Mouse (Mus musculus) common myeloid progenitor, adult 5-6 weeks (primary cell): Measurements from ENCODE around the gene Nop9. TPM values are rescaled to one million over a fixed set of nuclear protein-coding genes. Genes with fewer than 3 reads are reported as not detected.
A peak's percentile ranks its signal among the peaks of the same experiment; 100 is the strongest.

Source experiments
- ATAC-seq: replicated peaks from 2 replicates; pipeline ENCODE4 v1.8.0; 2016; ENCODE audit warnings: low read depth, mild to moderate bottlenecking, moderate TSS enrichment, inconsistent platforms; ENCODE audit not compliant: poor library complexity, severe bottlenecking
- total RNA-seq: library from RNA; stranded (forward); fragments of 200-1000, 187-1606 nt; gene quantifications from 2 replicates; pipeline ENCODE4 v1.2.3, GENCODE M21; 2017

Nop9 gene
- total RNA-seq, 1 experiment from 2014 or later, result 22.7 TPM

- peak; percentile 36 for ATAC-seq
These were observed 22.3 kb downstream of the Nop9 start for GRCm38 (mm10) chr14:55767519-55768414.

GRCm38 (mm10) chr14:55768555-55768954 is 23.1 kb downstream of the Nop9 start:
- no peak for ATAC-seq

- peak; percentile 19; the same call in 1 of the 2 replicates for ATAC-seq
These were observed 23.7 kb downstream of the Nop9 start for GRCm38 (mm10) chr14:55769087-55769703.

- ATAC-seq, result no peak
These were observed 31.2 kb downstream of the Nop9 start for GRCm38 (mm10) chr14:55776711-55777110.

GRCm38 (mm10) chr14:55777176-55777575 is 31.7 kb downstream of the Nop9 start:
- ATAC-seq, result no peak

GRCm38 (mm10) chr14:55777806-55778205 is 32.3 kb downstream of the Nop9 start:
- ATAC-seq, result no peak

- ATAC-seq, result no peak
These were observed 33.2 kb downstream of the Nop9 start for GRCm38 (mm10) chr14:55778686-55779085.

GRCm38 (mm10) chr14:55779656-55780055 is 34.2 kb downstream of the Nop9 start:
- ATAC-seq, result no peak

GRCm38 (mm10) chr14:55780736-55781135 is 35.2 kb downstream of the Nop9 start:
- ATAC-seq, result no peak

- ATAC-seq, result peak; percentile 90
These were observed 35.8 kb downstream of the Nop9 start for GRCm38 (mm10) chr14:55781310-55781709.

GRCm38 (mm10) chr14:55782361-55782960 is 37.0 kb downstream of the Nop9 start:
- ATAC-seq, result no peak

GRCm38 (mm10) chr14:55783171-55783957 is 37.9 kb downstream of the Nop9 start:
- ATAC-seq, result no peak

GRCm38 (mm10) chr14:55783958-55784235 is 38.4 kb downstream of the Nop9 start, which contains the start of gene Adcy4:
TSS of gene Adcy4 (minus strand) at chr14:55784095.
- no peak for ATAC-seq

GRCm38 (mm10) chr14:55785195-55785594 is 39.7 kb downstream of the Nop9 start:
- no peak for ATAC-seq

GRCm38 (mm10) chr14:55787731-55788130 is 42.2 kb downstream of the Nop9 start:
- no peak for ATAC-seq

GRCm38 (mm10) chr14:55788256-55789050 is 43.0 kb downstream of the Nop9 start, which contains the start of gene Ripk3:
TSS of gene Ripk3 (minus strand) at chr14:55788865.
- ATAC-seq, result peak; percentile 94

GRCm38 (mm10) chr14:55793461-55793860 is 48.0 kb downstream of the Nop9 start:
- ATAC-seq, result no peak

GRCm38 (mm10) chr14:55793946-55794345 is 48.5 kb downstream of the Nop9 start:
- no peak for ATAC-seq

- ATAC-seq, result peak; percentile 32; the same call in 1 of the 2 replicates
These were observed 50.1 kb downstream of the Nop9 start for GRCm38 (mm10) chr14:55795380-55796163.
